Mouse (Mus musculus): ENCODE results near the gene Ahdc1. TPM values are rescaled to one million over a fixed set of nuclear protein-coding genes. Genes with fewer than 3 reads are reported as not detected.
A peak's percentile ranks its signal among the peaks of the same experiment; 100 is the strongest.

Gene Ahdc1
- polyA plus RNA-seq, 1 experiment from 2014 or later = 11.6 TPM

- Histone ChIP-seq H3K36me3 (peaks cover 77% of the 10 kb centered on the region), H3K4me3 (no peak overlapping the region), H3K4me1 (replicated peaks) (peaks cover 77% of the 10 kb centered on the region), H3K9me3 (replicated peaks) (no peaks in the 10 kb centered on the region), H3K4me2 (no peak overlapping the region), H3K27ac (ENCODE audit: poor library complexity, severe bottlenecking) (peak overlapping the region; percentile 63; the same call in 1 of the 2 replicates), H3K9ac (no peak overlapping the region), H3K27me3 (replicated peaks) (no peaks in the 10 kb centered on the region)
- ATAC-seq (ENCODE audit: insufficient number of reproducible peaks, low FRiP score) = no peak
- WGBS = 64% methylated on average over 5 of the region's 5 CpGs
Measured at GRCm38 (mm10) chr4:133070821-133071372, 59.8 kb downstream of the Ahdc1 start.

- peaks cover 78% of the 10 kb centered on the region for H3K36me3 ChIP-seq
Measured at GRCm38 (mm10) chr4:133073192-133073591, 62.1 kb downstream of the Ahdc1 start.

GRCm38 (mm10) chr4:133074070-133074819 lies 63.2 kb downstream of the Ahdc1 start:
- Histone ChIP-seq H3K4me1 (replicated peaks) (peaks cover 86% of the 10 kb centered on the region), H3K36me3 (peaks cover 78% of the 10 kb centered on the region), H3K27ac (ENCODE audit: poor library complexity, severe bottlenecking) (peak overlapping the region; percentile 62), H3K4me3 (no peak overlapping the region), H3K4me2 (0 out of 2 replicates have a peak overlapping the region, but pooled peaks have one; percentile 7), H3K27me3 (replicated peaks) (no peaks in the 10 kb centered on the region), H3K9ac (peak overlapping the region; percentile 57), H3K9me3 (replicated peaks) (no peaks in the 10 kb centered on the region)
- ATAC-seq (ENCODE audit: insufficient number of reproducible peaks, low FRiP score) = no peak
- whole genome bisulfite sequencing = 38% methylated on average over 9 of the region's 9 CpGs

More at GRCm38 (mm10) chr4:133073192-133073591, 62.1 kb downstream of the Ahdc1 start:
- H3K4me3 ChIP-seq = no peak overlapping the region
- no peak overlapping the region for H3K4me2 ChIP-seq
- no peaks in the 10 kb centered on the region for H3K9me3 ChIP-seq (replicated peaks)
- peaks cover 86% of the 10 kb centered on the region for H3K4me1 ChIP-seq (replicated peaks)
- peak overlapping the region; percentile 62; the same call in 1 of the 2 replicates for H3K27ac ChIP-seq (ENCODE audit: poor library complexity, severe bottlenecking)
- 58% methylated on average over 8 of the region's 8 CpGs for WGBS
- H3K27me3 ChIP-seq (replicated peaks) = no peaks in the 10 kb centered on the region
- no peak for ATAC-seq (ENCODE audit: insufficient number of reproducible peaks, low FRiP score)
- H3K9ac ChIP-seq = no peak overlapping the region

- no peak overlapping the region for H3K4me3 ChIP-seq
- peaks cover 88% of the 10 kb centered on the region for H3K4me1 ChIP-seq (replicated peaks)
- peaks cover 74% of the 10 kb centered on the region for H3K36me3 ChIP-seq
- H3K9me3 ChIP-seq (replicated peaks) = no peaks in the 10 kb centered on the region
- 24% methylated on average over 8 of the region's 8 CpGs for WGBS
- ATAC-seq (ENCODE audit: insufficient number of reproducible peaks, low FRiP score) = peak; percentile 33; the same call in 1 of the 2 replicates
- H3K27ac ChIP-seq (ENCODE audit: poor library complexity, severe bottlenecking) = peak overlapping the region; percentile 62
- H3K4me2 ChIP-seq = 0 out of 2 replicates have a peak overlapping the region, but pooled peaks have one; percentile 7
- peak overlapping the region; percentile 21; the same call in 1 of the 2 replicates for H3K9ac ChIP-seq
- no peaks in the 10 kb centered on the region for H3K27me3 ChIP-seq (replicated peaks)
Measured at GRCm38 (mm10) chr4:133074894-133075572, 64.0 kb downstream of the Ahdc1 start.

- no peak overlapping the region for H3K4me2 ChIP-seq
- peaks cover 70% of the 10 kb centered on the region for H3K4me1 ChIP-seq (replicated peaks)
- no peaks in the 10 kb centered on the region for H3K9me3 ChIP-seq (replicated peaks)
- WGBS = 34% methylated on average over 5 of the region's 5 CpGs
- peak overlapping the region; percentile 44 for H3K27ac ChIP-seq (ENCODE audit: poor library complexity, severe bottlenecking)
- H3K9ac ChIP-seq = peak overlapping the region; percentile 51
- H3K36me3 ChIP-seq = peaks cover 46% of the 10 kb centered on the region
- no peak for ATAC-seq (ENCODE audit: insufficient number of reproducible peaks, low FRiP score)
- H3K27me3 ChIP-seq (replicated peaks) = no peaks in the 10 kb centered on the region
- H3K4me3 ChIP-seq = no peak overlapping the region
Measured at GRCm38 (mm10) chr4:133078947-133079346, 67.9 kb downstream of the Ahdc1 start.

GRCm38 (mm10) chr4:133079416-133080113 lies 68.5 kb downstream of the Ahdc1 start:
- Histone ChIP-seq H3K4me1 (replicated peaks) (peaks cover 70% of the 10 kb centered on the region), H3K4me3 (no peak overlapping the region), H3K4me2 (0 out of 2 replicates have a peak overlapping the region, but pooled peaks have one; percentile 1), H3K27me3 (replicated peaks) (no peaks in the 10 kb centered on the region), H3K9ac (peak overlapping the region; percentile 51), H3K9me3 (replicated peaks) (no peaks in the 10 kb centered on the region), H3K27ac (ENCODE audit: poor library complexity, severe bottlenecking) (peak overlapping the region; percentile 44), H3K36me3 (peaks cover 40% of the 10 kb centered on the region)
- 0 out of 2 replicates have a peak, but pooled peaks have one; percentile 4 for ATAC-seq (ENCODE audit: insufficient number of reproducible peaks, low FRiP score)
- 22% methylated on average over 7 of the region's 7 CpGs for WGBS

- H3K9ac ChIP-seq = no peak overlapping the region
- WGBS = 90% methylated on average over 3 of the region's 3 CpGs
- H3K4me3 ChIP-seq = no peak overlapping the region
- H3K27me3 ChIP-seq (replicated peaks) = no peaks in the 10 kb centered on the region
- peak overlapping the region; percentile 19; the same call in 1 of the 2 replicates for H3K27ac ChIP-seq (ENCODE audit: poor library complexity, severe bottlenecking)
- no peaks in the 10 kb centered on the region for H3K9me3 ChIP-seq (replicated peaks)
- ATAC-seq (ENCODE audit: insufficient number of reproducible peaks, low FRiP score) = no peak
- H3K4me1 ChIP-seq (replicated peaks) = peaks cover 71% of the 10 kb centered on the region
- H3K36me3 ChIP-seq = peaks cover 37% of the 10 kb centered on the region
- H3K4me2 ChIP-seq = no peak overlapping the region
Measured at GRCm38 (mm10) chr4:133080862-133081261, 69.8 kb downstream of the Ahdc1 start.

GRCm38 (mm10) chr4:133082216-133082773 lies 71.2 kb downstream of the Ahdc1 start:
- peaks cover 79% of the 10 kb centered on the region for H3K4me1 ChIP-seq (replicated peaks)
- WGBS = 86% methylated on average over 6 of the region's 6 CpGs
- no peak overlapping the region for H3K27ac ChIP-seq (ENCODE audit: poor library complexity, severe bottlenecking)
- H3K36me3 ChIP-seq = peaks cover 26% of the 10 kb centered on the region
- H3K9ac ChIP-seq = no peak overlapping the region
- H3K4me2 ChIP-seq = no peak overlapping the region
- H3K4me3 ChIP-seq = no peak overlapping the region
- no peak for ATAC-seq (ENCODE audit: insufficient number of reproducible peaks, low FRiP score)
- H3K9me3 ChIP-seq (replicated peaks) = no peaks in the 10 kb centered on the region
- no peaks in the 10 kb centered on the region for H3K27me3 ChIP-seq (replicated peaks)

- WGBS = 8% methylated on average over 3 of the region's 3 CpGs
- Histone ChIP-seq H3K4me1 (replicated peaks) (peaks cover 78% of the 10 kb centered on the region), H3K27me3 (replicated peaks) (no peaks in the 10 kb centered on the region), H3K36me3 (peaks cover 9% of the 10 kb centered on the region), H3K27ac (ENCODE audit: poor library complexity, severe bottlenecking) (peak overlapping the region; percentile 98), H3K9ac (peak overlapping the region; percentile 79), H3K9me3 (replicated peaks) (no peaks in the 10 kb centered on the region), H3K4me2 (peak overlapping the region; percentile 94), H3K4me3 (peak overlapping the region; percentile 45)
- ATAC-seq (ENCODE audit: insufficient number of reproducible peaks, low FRiP score) = peak; percentile 46
Measured at GRCm38 (mm10) chr4:133083991-133084861, 73.2 kb downstream of the Ahdc1 start.

All from heart, embryonic 12.5 days (tissue).